Mouse (Mus musculus) cortical plate, adult 2 months (tissue): ENCODE data around the gene Myt1l.

Source experiments
- CTCF ChIP-seq: fragments of 200-500 bp; IDR thresholded peaks from 2 replicates; pipeline ENCODE4 v1.5.1; 2011; ENCODE audit warnings: mild to moderate bottlenecking, control low read depth, low read length; ENCODE audit not compliant: insufficient read depth; ENCODE audit errors: extremely low read depth
- POLR2A ChIP-seq: fragments of 200-500 bp; IDR thresholded peaks from 2 replicates; pipeline ENCODE4 v1.6.1; 2011; ENCODE audit warnings: mild to moderate bottlenecking, low read length, control low read depth; ENCODE audit not compliant: insufficient read depth; ENCODE audit errors: extremely low read depth

DNA sequence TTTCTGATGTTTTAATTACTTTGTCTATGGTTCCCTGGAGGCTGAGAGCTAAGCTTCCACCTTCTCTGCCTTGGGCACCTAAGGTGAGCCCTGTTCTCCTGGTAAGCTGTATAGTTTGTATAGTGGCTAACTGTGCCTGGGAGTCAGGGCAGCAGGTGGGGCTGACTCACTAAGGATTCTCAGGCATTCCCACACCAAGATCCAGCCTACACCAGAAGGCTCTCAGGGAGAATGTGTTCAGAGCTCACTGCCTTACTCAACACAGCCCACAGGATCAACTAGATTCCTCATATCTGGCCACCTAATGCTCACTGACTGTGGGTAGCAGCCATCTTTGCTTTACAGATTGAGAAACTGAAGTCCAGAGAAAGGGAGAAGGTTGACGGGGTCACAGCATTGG is 404.8 kb downstream of the Myt1l start:
- no peak for TF ChIP-seq POLR2A
- TF ChIP-seq CTCF: no peak
